Comparison of ENCODE assay signal across 9 mouse cellular contexts in the genomic region with DNA sequence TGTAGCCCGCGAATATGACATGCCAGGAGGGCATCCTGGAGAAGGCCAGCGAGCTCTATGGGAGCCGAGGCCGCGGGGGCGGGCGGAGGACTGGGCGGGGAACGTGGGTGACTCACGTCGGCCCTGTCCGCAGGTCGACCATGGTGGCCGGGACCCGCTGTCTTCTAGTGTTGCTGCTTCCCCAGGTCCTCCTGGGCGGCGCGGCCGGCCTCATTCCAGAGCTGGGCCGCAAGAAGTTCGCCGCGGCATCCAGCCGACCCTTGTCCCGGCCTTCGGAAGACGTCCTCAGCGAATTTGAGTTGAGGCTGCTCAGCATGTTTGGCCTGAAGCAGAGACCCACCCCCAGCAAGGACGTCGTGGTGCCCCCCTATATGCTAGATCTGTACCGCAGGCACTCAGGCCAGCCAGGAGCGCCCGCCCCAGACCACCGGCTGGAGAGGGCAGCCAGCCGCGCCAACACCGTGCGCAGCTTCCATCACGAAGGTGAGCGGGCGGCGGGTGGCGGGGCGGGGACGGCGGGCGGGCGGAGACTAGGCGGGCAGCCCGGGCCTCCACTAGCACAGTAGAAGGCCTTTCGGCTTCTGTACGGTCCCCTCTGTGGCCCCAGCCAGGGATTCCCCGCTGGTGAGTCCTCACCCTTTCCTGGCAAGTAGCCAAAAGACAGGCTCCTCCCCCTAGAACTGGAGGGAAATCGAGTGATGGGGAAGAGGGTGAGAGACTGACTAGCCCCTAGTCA. TPM values are rescaled to one million over a fixed set of nuclear protein-coding genes. Genes with fewer than 3 reads are reported as not detected.
DNase-seq lines count a peak whose midpoint lies in the region; ATAC-seq and TF ChIP-seq lines count a peak whose summit lies in the region.
"Had no signal": no experiment of that assay in that cellular context is flagged by ENCODE, and none has a peak within 500 bp of the region (broad histone marks: within the 10 kb centered on the region; RNA-seq: fewer than 3 reads in every experiment).

No protein-coding gene starts in this region.

- H3K9ac ChIP-seq in hindbrain, postnatal 0 days (replicated peaks; ENCODE audit: low read length): 0 out of 2 replicates have a peak overlapping the region, but pooled peaks have one; percentile 10

- ATAC-seq in hindbrain, postnatal 0 days: peak; percentile 60

- H3K36me3 ChIP-seq in hindbrain, postnatal 0 days (ENCODE audit: insufficient read depth, low read length): no peaks in the 10 kb centered on the region

- peak overlapping the region; percentile 60 for H3K4me3 ChIP-seq in hindbrain, postnatal 0 days (ENCODE audit: low read length)

- peaks cover 8% of the 10 kb centered on the region; the same call in 1 of the 2 replicates for H3K4me1 ChIP-seq in hindbrain, postnatal 0 days (ENCODE audit: insufficient read depth, low read length)

- peak; percentile 64 for DNase-seq in R1 (ENCODE audit: low read depth, low spot score)
- peak; percentile 60 for DNase-seq in brain, embryonic 14.5 days (ENCODE audit: low read depth)
- DNase-seq in gastrocnemius, postnatal 25 days: peak; percentile 36
- DNase-seq in hindbrain, postnatal 0 days (ENCODE audit: low spot score): peak; percentile 45
- peak; percentile 40 to 55 for DNase-seq in lung, adult 18-20 months
- peak; percentile 48 for DNase-seq in ovary, adult 18-20 months (ENCODE audit: low spot score)
- no peak for DNase-seq in layer of hippocampus, adult 9-11 months
- no peak for DNase-seq in natural killer cell, adult 2 months (ENCODE audit: low spot score in 2 of 2)

- H3K27me3 ChIP-seq in hindbrain, postnatal 0 days (ENCODE audit: insufficient read depth, low read length): peaks cover 26% of the 10 kb centered on the region

- H3K4me2 ChIP-seq in hindbrain, postnatal 0 days (ENCODE audit: low read depth, low read length): peak overlapping the region; percentile 91

- H3K9me3 ChIP-seq in hindbrain, postnatal 0 days (ENCODE audit: low read length): no peaks in the 10 kb centered on the region

- H3K27ac ChIP-seq in hindbrain, postnatal 0 days: no peak overlapping the region

- TF ChIP-seq CTCF in brain, embryonic 14.5 days (IDR thresholded peaks at IDR 0.05; ENCODE audit: borderline replicate concordance, extremely low read depth, insufficient read depth, insufficient read length): no peak
- TF ChIP-seq CTCF in hindbrain, postnatal 0 days (IDR thresholded peaks at IDR 0.05; ENCODE audit: low read depth): no peak

- WGBS in hindbrain, postnatal 0 days: 4% methylated on average over 55 of the region's 55 CpGs

- TF ChIP-seq POLR2A in brain, embryonic 14.5 days (IDR thresholded peaks at IDR 0.05; ENCODE audit: borderline replicate concordance, extremely low read depth, insufficient read depth, insufficient read length, poor library complexity, severe bottlenecking): no peak

RNA-seq across cellular contexts. Expression of a gene that starts 2.5 kb away (rescaled TPM):
- 1.2 and 2.1 TPM in 2 replicates for polyA plus RNA-seq in brain, embryonic 14.5 days (2012; rRNA removed)
- 1 to 10 TPM in 1 of 2 experiments, under 1 TPM in 1; 0.86 to 1.9 TPM for total RNA-seq in gastrocnemius, postnatal 25 days (2021)
- total RNA-seq in hindbrain, postnatal 0 days (2014; rRNA removed): 3.0 and 3.1 TPM in 2 replicates
- polyA plus RNA-seq in hindbrain, postnatal 0 days (2015; fragmentation: Nextera tagmentation; extraction: Ambion mirVana): 2.0 and 2.1 TPM in 2 replicates
- total RNA-seq: neutrophil, adult 5-6 weeks had no signal

Comparison
In these comparisons a context has a peak if more than half of its experiments do, and no peak if none do; other contexts are left out.
1. DNase-seq: peak in R1 (single experiment), brain, embryonic 14.5 days (single experiment), gastrocnemius, postnatal 25 days (single experiment), hindbrain, postnatal 0 days (single experiment), lung, adult 18-20 months (2 of 2) and ovary, adult 18-20 months (single experiment); none in layer of hippocampus, adult 9-11 months (single experiment) and natural killer cell, adult 2 months (0 of 2).